Mouse (Mus musculus): ENCODE data around the gene Senp8.

Senp8 gene

GRCm38 (mm10) chr9:59709225-59709624 is 41.3 kb downstream of the Senp8 start:
- DNase-seq: no peak

GRCm38 (mm10) chr9:59706850-59707825 is 43.4 kb downstream of the Senp8 start:
- no peak for DNase-seq

- no peak for DNase-seq
Measured at GRCm38 (mm10) chr9:59703099-59703498, 47.4 kb downstream of the Senp8 start.

GRCm38 (mm10) chr9:59701094-59701493 is 49.4 kb downstream of the Senp8 start:
- no peak for DNase-seq

- no peak for DNase-seq
Measured at GRCm38 (mm10) chr9:59696381-59696780, 54.1 kb downstream of the Senp8 start.

GRCm38 (mm10) chr9:59695451-59695813 is 55.1 kb downstream of the Senp8 start:
- no peak for DNase-seq

GRCm38 (mm10) chr9:59694571-59695450 is 55.7 kb downstream of the Senp8 start:
- DNase-seq: no peak

- DNase-seq: peak; percentile 51 to 59
Measured at GRCm38 (mm10) chr9:59692145-59692544, 58.4 kb downstream of the Senp8 start.

GRCm38 (mm10) chr9:59691635-59692094 is 58.8 kb downstream of the Senp8 start:
- DNase-seq: peak; percentile 54 to 66

GRCm38 (mm10) chr9:59687416-59688046 is 63.0 kb downstream of the Senp8 start:
- DNase-seq: no peak
